Mouse (Mus musculus): ENCODE results near the gene Arhgap17.

Gene Arhgap17

DNA sequence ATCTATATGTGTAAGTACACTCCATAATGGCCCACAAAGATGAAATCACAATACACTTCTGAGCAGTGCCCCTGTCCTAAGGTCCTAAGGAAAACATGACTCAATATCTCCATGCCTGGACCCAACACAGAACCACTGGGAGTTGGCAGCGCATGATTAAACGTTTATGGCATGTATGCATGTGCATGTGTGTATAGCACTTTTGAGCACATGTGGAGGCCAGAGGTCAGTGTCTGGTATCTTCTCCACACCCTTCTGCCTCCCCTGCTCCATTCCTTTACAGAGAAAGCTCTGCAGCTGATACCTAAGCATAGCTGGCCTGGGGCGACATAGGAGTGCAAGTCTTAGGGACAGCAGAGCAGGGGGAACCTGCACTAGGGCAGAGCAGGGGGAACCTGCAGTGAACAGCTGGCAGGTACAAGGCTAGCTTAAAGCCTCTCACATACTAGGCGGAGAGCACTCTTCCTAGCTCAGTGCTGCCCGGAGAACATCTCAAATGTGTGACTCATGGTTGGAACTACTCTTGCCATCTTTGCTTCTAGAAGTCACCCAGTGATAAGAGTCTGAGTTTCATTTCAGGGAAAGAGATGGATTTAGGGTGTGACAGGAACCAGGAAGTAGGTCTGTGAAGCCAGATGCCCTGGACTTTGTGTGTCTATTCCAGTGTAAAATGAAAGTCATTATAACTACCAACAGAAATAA is 25.5 kb downstream of the Arhgap17 start:
- DNase-seq (ENCODE audit: extremely low spot score, low spot score): no peak

DNA sequence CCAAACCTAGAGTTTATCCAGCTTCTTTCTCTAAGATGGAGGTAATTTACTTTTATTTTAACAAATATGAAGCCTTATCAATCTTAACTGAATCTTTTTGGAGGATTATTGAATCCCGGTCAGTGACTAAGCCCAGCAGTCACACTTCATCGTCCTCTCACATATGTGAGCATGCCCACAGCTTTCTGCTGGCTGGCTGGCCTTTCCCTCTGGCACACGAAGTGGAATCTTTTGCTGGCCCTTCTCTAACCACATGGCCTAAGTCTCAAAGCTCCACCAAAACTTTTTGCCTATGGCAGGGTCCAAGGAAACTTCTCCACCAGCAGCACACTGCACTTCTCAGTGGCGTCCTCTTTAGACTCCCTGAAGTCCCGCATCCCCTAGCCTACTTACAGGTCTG is 27.8 kb downstream of the Arhgap17 start:
- no peak for DNase-seq (ENCODE audit: extremely low spot score, low spot score)

DNA sequence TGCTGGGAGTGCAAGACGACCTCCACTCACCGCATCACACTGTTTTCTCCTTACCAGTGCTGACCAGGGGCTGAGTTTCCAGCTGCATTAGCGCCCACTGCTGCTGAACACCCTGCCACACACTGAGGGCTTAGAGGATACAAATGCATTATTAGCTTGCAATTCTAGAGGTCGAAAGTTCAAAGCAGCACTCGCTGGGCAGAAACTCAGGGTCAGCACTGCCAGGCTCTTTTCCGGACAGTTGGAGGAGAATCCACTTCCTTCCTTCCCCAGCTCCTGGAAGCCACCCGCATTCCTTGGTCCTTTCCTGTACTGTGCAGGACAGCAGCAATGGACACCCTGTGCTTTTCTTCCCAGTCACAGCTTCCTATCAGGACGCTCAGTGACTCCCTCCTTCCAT is 31.4 kb downstream of the Arhgap17 start:
- no peak for DNase-seq (ENCODE audit: extremely low spot score, low spot score)

DNA sequence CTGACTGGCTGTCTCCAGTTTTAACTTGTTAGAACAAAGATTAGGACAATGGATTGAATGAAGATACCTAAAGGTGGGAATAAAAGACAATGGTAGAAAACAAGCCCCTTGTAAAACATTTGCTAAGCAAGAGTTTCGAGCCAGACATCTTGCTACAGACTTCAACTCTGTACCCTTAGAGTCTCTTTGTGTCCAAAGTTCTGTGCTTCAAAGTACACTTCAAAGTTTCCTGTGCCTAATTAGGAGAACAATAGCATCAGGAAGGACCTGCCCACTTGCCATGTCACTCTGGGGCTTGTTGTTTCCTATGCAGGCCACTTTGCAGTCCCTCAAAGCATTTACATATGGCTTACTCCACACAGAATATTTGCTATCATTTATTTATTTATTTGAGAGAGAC is 33.4 kb downstream of the Arhgap17 start:
- DNase-seq (ENCODE audit: extremely low spot score, low spot score): no peak

DNA sequence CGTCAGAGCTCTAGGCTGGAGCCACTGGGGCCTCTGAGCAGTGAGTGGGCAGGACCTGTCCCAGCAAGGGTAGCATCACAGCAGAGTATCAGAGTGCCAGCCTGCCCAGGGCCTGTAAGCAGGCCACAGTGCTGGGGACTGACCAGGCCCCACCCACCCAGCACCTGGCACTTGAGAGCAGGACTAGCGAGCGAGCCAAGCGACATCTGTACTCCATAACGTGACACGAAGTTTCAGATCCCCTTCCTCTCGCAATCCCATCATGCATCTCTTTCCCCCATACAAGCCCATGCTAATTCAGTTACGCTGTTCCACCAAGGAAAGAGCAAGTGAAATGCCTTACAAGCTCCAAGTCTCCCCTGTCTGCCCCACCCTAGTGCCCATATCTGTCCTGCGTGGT is 39.2 kb downstream of the Arhgap17 start:
- DNase-seq (ENCODE audit: extremely low spot score, low spot score): no peak

DNA sequence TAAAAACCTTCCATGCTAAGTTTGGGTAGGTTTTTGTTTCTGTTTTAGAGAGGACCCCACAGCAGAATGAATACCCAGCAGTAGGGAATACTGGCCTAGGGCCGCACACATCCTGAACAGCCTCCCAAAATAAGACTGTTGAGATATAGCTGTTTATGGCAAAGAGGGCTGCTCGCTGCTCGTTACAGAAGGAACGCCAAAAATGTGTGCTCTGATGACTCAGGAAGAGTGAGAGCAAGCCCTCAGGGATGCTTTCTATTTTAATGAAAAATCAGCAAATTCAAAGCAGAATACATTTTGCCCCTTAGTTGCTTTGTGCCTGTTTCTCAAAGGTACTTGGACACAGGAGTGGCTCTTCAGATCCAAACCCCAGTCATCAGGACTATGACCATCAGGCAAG is 41.8 kb downstream of the Arhgap17 start:
- DNase-seq (ENCODE audit: extremely low spot score, low spot score): no peak

DNA sequence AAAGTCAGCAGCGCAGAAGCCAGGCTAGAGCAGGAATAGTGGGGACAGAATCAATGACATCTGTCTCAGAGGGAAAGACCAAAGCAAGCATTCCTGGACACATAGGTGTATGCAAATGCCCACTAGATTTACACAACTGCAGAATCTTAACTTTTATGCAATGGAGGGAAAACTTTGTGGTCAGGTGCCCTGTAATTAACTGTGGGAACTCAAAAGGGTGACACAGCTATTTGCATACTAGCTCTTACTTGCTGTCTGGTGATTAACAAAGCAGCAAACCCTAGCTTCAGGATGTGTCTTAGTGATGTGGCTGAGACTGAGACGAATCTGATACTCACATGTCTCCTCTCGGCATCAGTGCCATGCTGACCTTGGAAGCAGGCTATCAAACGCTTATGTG is 42.8 kb downstream of the Arhgap17 start:
- DNase-seq (ENCODE audit: extremely low spot score, low spot score): no peak

DNA sequence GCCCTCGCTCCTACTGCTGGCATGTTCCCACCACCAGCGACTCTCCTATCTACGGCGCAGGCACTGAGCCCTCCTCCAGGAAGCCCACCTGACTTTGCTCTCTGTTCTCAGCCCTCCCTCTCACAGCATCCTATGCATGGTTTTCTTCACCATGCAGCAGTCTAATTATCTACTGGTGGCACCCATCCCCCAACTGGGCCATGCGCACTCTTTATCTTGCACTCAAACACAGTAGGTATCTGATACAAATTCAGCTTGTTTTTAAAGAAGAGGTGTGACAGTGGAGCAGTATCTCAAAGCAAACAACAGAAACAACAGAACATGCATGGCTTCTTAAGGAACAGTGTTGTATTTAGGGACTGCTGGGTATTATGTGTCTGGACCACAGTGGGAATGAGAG is 43.7 kb downstream of the Arhgap17 start:
- no peak for DNase-seq (ENCODE audit: extremely low spot score, low spot score)

DNA sequence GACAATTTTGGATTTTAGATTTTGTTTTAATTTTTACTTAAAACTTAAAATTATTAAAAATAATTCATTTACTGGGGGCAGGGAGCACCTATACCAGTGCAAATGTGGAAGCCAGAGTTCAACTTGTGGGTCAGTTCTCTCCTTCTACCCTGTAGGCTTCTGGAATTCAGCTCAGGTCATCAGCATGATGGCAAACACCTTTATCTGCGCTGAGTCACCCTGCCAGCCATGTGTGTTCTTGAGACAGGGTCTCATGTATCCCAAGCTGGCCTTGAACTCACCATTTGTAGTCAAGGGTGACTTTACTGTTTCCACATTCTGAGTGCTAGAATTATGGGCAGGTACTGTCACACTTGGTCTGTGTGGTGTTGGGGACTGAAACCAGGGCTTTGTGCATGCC is 45.6 kb downstream of the Arhgap17 start:
- no peak for DNase-seq (ENCODE audit: extremely low spot score, low spot score)

DNA sequence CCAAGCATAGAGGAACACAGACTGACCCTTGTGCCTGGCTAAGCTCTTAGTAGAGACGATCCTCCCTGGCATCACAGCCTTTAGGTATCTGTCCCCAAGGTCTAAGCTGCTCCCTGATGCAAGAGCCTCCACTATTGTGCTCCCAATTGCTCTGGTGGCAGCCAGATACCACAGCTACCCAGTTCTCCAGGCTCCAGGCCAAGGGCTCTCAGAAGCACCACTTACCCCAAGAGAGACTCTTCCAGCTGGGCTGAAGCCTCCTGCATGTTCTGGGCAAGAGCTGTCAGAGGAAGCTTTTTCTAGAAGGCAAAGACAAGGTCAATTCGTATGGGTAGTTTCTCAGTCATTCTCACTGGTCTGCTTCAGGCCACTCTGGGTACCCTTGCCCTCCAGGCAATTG is 46.3 kb downstream of the Arhgap17 start:
- no peak for DNase-seq (ENCODE audit: extremely low spot score, low spot score)

DNA sequence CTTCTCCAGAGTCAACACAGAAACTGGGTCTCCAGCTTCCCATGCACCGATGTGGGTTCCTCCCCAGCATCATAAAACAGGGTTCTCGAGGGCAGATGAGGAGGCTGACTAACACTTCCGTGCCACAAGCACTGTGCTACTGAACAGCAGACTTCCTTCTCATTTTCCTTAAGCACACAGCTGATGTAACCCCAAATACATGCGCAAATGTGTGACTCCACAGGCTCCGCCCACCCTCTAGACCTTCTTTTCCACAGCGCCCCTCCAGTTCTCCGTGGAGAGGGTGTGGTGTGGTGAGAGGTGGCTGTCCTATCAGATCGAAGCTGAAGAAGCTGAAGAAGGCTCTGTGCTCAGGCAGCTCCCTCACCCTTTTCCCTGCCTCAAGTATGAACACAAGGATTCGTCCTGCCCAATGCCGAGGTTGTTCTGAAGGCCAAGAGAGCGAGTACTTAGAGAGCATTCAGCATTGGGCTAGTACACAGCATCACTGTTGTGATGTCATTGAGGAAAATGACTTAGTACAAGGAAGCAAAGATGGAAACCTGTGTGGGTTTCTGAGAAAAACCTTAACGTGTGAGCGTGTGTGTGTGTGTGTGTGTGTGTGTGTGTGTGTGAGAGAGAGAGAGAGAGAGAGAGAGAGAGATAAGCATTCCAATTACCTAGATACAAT is 47.1 kb downstream of the Arhgap17 start:
- no peak for DNase-seq (ENCODE audit: extremely low spot score, low spot score)

DNA sequence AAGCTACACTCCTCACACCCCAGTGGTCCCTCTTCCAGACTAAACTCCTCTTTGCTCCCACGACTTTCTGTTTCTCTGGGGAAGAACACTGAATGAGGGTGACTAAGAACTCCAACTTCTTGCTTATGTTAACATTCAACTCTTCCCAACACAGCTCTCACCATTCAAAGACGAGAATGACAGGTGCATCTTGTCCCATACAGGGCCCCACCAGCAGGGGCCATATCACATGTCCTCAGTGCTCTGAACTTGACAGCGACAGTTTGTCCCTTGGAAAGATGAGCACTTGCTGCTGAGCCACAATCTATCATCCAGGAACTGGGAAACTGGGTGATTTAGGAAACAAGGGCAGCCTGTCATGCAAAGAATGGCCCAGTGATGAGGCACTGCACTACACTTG is 57.0 kb downstream of the Arhgap17 start:
- DNase-seq (ENCODE audit: extremely low spot score, low spot score): no peak

DNA sequence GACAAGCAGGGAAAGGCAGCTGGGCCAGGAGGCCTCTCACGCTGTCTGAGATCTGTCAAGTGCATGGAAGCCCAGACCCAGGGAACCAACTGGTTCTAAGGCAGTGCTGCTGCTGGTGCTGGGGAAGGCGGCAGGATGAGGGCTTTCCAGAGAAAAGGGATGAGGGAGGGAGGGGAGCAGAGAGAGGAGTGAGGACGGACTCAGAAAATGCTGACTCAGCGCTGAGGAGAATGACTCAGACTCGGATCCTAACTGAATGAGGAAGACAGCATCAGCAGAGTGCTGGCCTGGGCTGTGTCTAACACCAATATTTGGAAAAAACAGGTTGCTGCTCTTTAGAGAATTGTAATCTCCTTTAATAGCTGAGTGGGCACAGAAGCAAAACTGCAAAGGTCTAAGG is 57.9 kb downstream of the Arhgap17 start:
- DNase-seq (ENCODE audit: extremely low spot score, low spot score): no peak

DNA sequence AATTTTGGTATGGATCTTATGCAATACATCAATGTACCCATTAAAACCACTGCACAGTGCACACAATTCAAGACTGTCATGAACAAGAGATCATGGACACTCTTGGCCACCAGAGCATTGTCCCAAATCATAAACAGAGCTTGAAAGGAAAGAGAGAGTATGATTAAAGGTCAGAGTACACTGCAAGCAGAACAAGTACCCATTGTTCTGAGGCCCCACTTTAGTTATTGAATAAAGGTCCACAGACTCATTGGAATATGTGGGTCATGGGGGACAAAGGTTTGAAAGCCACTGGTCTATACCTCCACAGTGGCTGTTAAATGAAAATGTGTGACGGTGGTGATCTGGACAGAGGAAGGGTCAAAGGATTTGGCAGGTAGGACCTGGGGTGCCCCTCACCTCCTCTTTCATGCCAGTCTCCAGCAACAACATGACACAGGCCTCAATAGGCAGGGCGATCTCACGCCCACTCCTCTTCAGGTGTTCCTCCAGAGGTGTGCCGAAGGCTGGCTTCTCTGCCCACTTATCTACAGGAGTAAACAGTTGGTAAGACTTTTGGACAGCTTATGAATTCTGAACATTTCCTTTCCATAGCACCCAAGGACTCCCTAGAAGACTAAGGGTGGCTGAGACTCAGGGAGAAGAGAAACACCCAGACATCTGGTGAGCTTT is 61.7 kb downstream of the Arhgap17 start:
- no peak for DNase-seq (ENCODE audit: extremely low spot score, low spot score)

DNA sequence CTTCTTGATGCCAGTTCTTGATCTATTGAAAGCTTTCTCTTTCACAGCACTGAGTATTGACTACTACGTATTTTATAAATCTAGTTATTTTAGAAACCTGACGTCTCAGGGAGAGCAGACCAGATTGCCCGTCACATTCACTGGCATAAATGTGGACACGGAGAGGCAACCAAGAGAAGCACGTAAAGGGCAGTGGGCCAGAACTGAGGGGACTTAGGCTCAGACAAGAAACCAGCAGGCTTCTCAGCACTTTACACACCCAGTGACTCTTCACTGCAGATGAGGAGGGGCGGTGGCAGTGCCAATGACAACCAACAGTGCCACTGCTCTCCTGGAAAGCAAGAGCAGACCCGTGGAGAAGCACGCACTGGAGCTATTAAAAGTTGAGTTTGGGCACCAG is 62.5 kb downstream of the Arhgap17 start:
- DNase-seq (ENCODE audit: extremely low spot score, low spot score): no peak

DNA sequence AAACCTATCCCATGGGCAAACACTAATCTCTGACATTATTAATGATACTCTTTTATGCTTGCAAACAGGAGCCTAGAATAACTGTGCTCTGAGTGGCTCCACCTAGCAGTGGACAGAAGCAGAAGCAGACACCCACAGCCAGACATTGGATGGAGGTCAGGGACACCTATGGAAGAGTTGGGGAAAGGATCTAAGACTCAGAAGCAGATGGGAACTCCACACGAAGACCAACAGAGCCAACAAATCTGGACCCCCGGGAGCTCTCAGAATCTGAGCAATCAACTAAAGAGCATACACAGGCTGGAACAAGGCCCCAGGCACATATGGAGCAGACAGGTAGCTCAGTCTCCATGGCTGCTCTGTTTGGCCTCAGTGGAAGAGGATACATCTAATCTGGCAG is 64.3 kb downstream of the Arhgap17 start:
- DNase-seq (ENCODE audit: extremely low spot score, low spot score): no peak

DNA sequence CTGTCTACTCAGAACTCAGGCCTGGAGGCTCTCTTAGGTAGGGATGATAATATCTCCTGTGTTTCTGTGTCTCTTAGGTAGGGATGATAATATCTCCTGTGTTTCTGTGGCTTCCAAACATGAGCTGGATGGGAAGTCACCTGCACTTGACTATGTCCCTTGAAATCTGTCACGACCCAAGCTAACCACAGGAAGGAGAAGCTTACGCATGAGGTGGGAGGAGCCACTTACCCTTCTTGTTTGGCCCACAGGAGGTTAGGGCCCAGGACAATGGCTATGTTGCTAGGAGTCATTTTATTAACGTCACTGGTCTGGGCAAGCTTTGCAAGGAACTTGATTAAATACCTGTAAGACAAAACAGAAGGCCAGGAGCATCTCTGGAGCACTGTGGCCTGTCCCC is 69.5 kb downstream of the Arhgap17 start:
- no peak for DNase-seq (ENCODE audit: extremely low spot score, low spot score)

DNA sequence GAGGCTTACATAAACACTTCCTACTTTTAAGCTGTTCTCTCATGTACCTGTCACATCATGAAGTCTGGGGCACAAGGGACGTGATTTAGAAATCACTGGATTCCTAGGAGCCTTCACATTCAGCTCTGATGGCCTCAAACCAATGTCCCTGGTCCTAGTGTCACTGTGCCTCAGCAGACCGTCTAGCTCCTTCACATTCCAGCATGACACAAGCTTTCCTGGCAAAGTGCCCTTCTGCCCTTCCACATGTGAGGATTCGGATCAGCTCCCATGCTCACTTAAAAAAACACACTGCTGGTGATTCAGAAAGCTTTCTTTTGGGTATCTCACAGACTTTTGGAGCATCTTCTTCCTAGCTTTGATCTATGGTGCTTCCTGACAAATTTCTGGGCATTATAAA is 71.5 kb downstream of the Arhgap17 start:
- no peak for DNase-seq (ENCODE audit: extremely low spot score, low spot score)

DNA sequence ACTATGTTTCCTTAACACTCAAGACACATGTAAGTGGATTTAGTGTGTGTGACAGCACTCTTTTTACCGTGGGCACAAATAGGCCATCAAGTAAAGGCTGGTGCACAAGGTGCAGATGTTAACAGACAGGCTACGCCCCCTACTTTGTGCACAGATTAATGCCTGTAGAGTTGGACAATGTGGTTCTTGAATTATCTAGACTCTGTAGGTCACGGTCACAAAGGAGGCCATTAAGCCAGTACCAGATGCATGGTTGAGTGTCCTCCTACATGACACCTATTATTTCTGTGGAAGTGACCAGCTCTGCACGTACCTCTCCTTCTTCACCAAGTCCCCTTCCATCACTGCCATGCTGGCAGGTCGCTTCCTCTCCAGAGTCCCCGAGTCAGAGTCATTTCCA is 73.6 kb downstream of the Arhgap17 start:
- DNase-seq (ENCODE audit: extremely low spot score, low spot score): no peak

DNA sequence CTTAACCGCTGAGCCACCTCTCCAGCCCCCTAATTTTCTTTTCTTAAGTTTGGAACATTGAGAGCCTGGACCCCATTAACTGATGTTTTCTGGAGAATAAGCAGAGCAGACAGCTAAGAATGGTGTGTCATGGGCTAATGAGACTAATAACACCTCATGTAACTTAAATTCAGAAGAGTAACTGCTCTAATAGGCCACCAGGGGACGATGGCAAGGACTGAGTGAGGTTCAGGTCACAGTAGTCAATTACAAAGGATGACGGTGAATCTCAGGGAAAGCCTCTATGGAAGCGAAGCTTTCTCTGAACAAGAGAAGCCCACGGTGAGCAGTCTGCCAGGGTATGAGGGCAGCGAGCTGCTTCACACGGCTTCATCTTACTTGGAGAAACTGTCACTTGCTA is 74.3 kb downstream of the Arhgap17 start:
- no peak for DNase-seq (ENCODE audit: extremely low spot score, low spot score)

DNA sequence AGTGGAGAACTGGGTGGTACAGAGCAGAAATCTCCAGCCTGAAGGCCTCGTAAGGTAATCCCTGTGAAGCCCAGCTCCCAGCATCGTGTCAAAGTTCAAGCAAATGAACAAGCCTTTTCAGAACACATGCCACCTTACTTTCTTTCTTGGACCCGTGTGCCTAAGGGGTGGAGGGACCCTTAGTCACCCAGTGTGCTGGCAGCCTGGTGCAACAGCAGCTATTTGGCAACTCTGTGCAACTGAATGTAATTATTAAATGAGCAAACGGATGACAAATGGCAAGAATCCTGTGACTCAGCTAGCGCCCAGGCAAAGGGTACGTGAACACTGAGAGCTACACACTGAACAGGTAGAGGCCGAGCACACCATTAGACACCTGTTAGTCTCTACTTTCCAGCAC is 75.8 kb downstream of the Arhgap17 start:
- DNase-seq (ENCODE audit: extremely low spot score, low spot score): no peak

DNA sequence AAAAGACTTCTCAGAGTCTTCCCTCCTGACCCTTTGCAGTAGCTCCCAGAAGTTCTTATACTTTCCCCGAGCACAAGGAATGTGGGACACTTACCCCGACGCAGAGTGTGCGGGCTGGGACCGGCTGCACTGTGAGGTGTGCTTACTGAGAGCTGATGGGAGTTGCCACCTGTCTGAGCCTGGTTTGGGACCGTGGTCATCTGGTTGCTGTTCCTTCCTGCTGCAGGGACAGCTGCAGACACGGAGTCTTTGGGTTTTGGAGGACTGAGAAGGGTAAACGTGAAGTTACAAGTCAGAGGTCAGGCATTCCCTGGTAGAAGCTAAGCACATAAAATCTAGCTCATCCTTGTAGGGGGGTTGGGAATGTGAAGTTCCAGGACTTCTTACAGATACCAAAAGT is 77.8 kb downstream of the Arhgap17 start:
- DNase-seq (ENCODE audit: extremely low spot score, low spot score): no peak

DNA sequence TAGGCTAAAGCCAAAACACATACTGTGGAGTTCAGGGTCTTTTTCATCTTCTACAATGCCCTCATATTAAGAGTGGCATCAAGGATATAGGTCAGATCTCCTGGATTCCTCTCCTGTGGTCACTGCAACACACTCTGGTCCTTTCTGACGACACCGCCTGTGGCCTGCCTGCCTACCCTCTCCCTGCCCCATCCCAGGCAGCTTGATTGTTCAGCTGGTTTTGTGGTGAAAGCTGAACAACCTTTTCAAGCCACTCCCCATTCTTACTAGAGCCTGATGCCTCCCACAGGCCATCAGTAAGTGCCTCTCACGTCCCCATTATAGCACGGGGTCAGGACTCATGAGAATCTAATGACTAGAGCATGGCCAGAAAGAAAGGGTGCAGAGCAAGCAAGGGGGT is 80.5 kb downstream of the Arhgap17 start:
- no peak for DNase-seq (ENCODE audit: extremely low spot score, low spot score)
